Mouse (Mus musculus) erythroblast, embryonic 14.5 days (primary cell): ENCODE results near the gene Invs. TPM values are rescaled to one million over a fixed set of nuclear protein-coding genes. Genes with fewer than 3 reads are reported as not detected.
"Not testable (repeated sequence)": the region's sequence is repeated elsewhere in the genome, so short reads cannot be mapped to it uniquely, and the experiment has no call there.

Experiments used
- H3K27me3 ChIP-seq: 2 replicates; pipeline ENCODE4 v1.6.1; 2012; ENCODE audit warnings: inconsistent platforms; ENCODE audit not compliant: control insufficient read depth
- H3K36me3 ChIP-seq: 2 replicates; pipeline ENCODE4 v1.6.1; 2012; ENCODE audit warnings: mild to moderate bottlenecking, inconsistent platforms; ENCODE audit not compliant: control insufficient read depth
- H3K4me1 ChIP-seq: 2 replicates; pipeline ENCODE4 v1.6.1; 2012; ENCODE audit warnings: inconsistent platforms; ENCODE audit not compliant: control insufficient read depth
- H3K4me3 ChIP-seq: replicated peaks from 2 replicates; pipeline ENCODE3; 2012; ENCODE audit warnings: moderate library complexity, mild to moderate bottlenecking, inconsistent platforms
- H3K9me3 ChIP-seq: 2 replicates; pipeline ENCODE4 v1.6.1; 2012; ENCODE audit warnings: low read length, inconsistent platforms, mixed read lengths; ENCODE audit not compliant: control insufficient read depth
- GATA1 ChIP-seq: IDR thresholded peaks from 2 replicates; pipeline ENCODE4 v1.6.1; 2012; ENCODE audit warnings: low read length, inconsistent platforms, mixed read lengths
- TAL1 ChIP-seq: IDR thresholded peaks from 3 replicates; pipeline ENCODE4 v1.6.1; 2012; ENCODE audit warnings: low read length, inconsistent platforms, mixed read lengths
- polyA plus RNA-seq: library from polyadenylated mRNA; stranded (reverse); fragments of >175 nt; gene quantifications from 2 replicates; pipeline ENCODE4 v1.2.3, GENCODE M21; 2012

Gene Invs
- polyA plus RNA-seq, 1 experiment, result 0.09 TPM

GRCm38 (mm10) chr4:48380940-48381339 is 101.4 kb downstream of the Invs start:
- Histone ChIP-seq H3K9me3 (no peaks in the 10 kb centered on the region), H3K27me3 (no peaks in the 10 kb centered on the region), H3K4me1 (no peaks in the 10 kb centered on the region), H3K36me3 (no peaks in the 10 kb centered on the region), H3K4me3 (no peak overlapping the region)
- TF ChIP-seq GATA1 (no peak), TAL1 (no peak)

GRCm38 (mm10) chr4:48382506-48382905 is 102.9 kb downstream of the Invs start:
- no peaks in the 10 kb centered on the region for H3K27me3 ChIP-seq
- no peak for TF ChIP-seq TAL1
- TF ChIP-seq GATA1, result no peak

GRCm38 (mm10) chr4:48396949-48397348 is 117.4 kb downstream of the Invs start:
- no peak overlapping the region for H3K4me3 ChIP-seq
- H3K27me3 ChIP-seq, result no peaks in the 10 kb centered on the region
- TF ChIP-seq GATA1, result no peak
- H3K9me3 ChIP-seq, result no peaks in the 10 kb centered on the region
- no peaks in the 10 kb centered on the region for H3K36me3 ChIP-seq
- H3K4me1 ChIP-seq, result no peaks in the 10 kb centered on the region; the same call in 1 of the 2 replicates

More at GRCm38 (mm10) chr4:48382506-48382905, 102.9 kb downstream of the Invs start:
- no peaks in the 10 kb centered on the region for H3K36me3 ChIP-seq
- no peak overlapping the region for H3K4me3 ChIP-seq
- H3K4me1 ChIP-seq, result no peaks in the 10 kb centered on the region
- no peaks in the 10 kb centered on the region for H3K9me3 ChIP-seq

- Histone ChIP-seq H3K36me3 (no peaks in the 10 kb centered on the region), H3K27me3 (no peaks in the 10 kb centered on the region), H3K9me3 (no peaks in the 10 kb centered on the region), H3K4me1 (peaks cover 5% of the 10 kb centered on the region), H3K4me3 (no peak overlapping the region)
- TF ChIP-seq TAL1 (no peak), GATA1 (no peak)
These were observed 123.6 kb downstream of the Invs start for GRCm38 (mm10) chr4:48403066-48403640.

GRCm38 (mm10) chr4:48405724-48406491 is 126.3 kb downstream of the Invs start:
- H3K27me3 ChIP-seq, H3K4me3 ChIP-seq, H3K4me1 ChIP-seq, H3K9me3 ChIP-seq, H3K36me3 ChIP-seq: not testable (repeated sequence)

GRCm38 (mm10) chr4:48407350-48408039 is 127.9 kb downstream of the Invs start:
- no peaks in the 10 kb centered on the region for H3K27me3 ChIP-seq
- no peaks in the 10 kb centered on the region for H3K36me3 ChIP-seq
- TF ChIP-seq GATA1, result no peak
- TF ChIP-seq TAL1, result no peak
- H3K9me3 ChIP-seq, result no peaks in the 10 kb centered on the region
- peaks cover 5% of the 10 kb centered on the region for H3K4me1 ChIP-seq
- no peak overlapping the region for H3K4me3 ChIP-seq

GRCm38 (mm10) chr4:48413473-48413872 is 133.9 kb downstream of the Invs start:
- H3K27me3 ChIP-seq, result no peaks in the 10 kb centered on the region
- no peaks in the 10 kb centered on the region for H3K36me3 ChIP-seq
- H3K4me1 ChIP-seq, result peaks cover 13% of the 10 kb centered on the region
- TF ChIP-seq TAL1 (no peak), GATA1 (no peak)
- no peak overlapping the region for H3K4me3 ChIP-seq
- H3K9me3 ChIP-seq, result no peaks in the 10 kb centered on the region

GRCm38 (mm10) chr4:48415838-48416335 is 136.3 kb downstream of the Invs start:
- Histone ChIP-seq H3K9me3 (no peaks in the 10 kb centered on the region), H3K36me3 (peaks cover 2% of the 10 kb centered on the region), H3K4me3 (no peak overlapping the region), H3K4me1 (peaks cover 13% of the 10 kb centered on the region), H3K27me3 (no peaks in the 10 kb centered on the region)
- no peak for TF ChIP-seq TAL1
- no peak for TF ChIP-seq GATA1

- Histone ChIP-seq H3K9me3 (no peaks in the 10 kb centered on the region), H3K4me3 (no peak overlapping the region), H3K36me3 (peaks cover 19% of the 10 kb centered on the region), H3K4me1 (peaks cover 2% of the 10 kb centered on the region; the same call in 1 of the 2 replicates), H3K27me3 (no peaks in the 10 kb centered on the region)
- TF ChIP-seq GATA1, result no peak
- no peak for TF ChIP-seq TAL1
These were observed 139.4 kb downstream of the Invs start for GRCm38 (mm10) chr4:48418831-48419468.
